Mouse (Mus musculus): Measurements from ENCODE around the gene Rcvrn. TPM values are rescaled to one million over a fixed set of nuclear protein-coding genes. Genes with fewer than 3 reads are reported as not detected.
A peak's percentile ranks its signal among the peaks of the same experiment; 100 is the strongest.

The Rcvrn gene
- total RNA-seq, 2 experiments from 2014 or later, result not detected

- DNase-seq (ENCODE audit: low spot score in 2 of 2), result no peak
Measured at GRCm38 (mm10) chr11:67668460-67669007, 26.6 kb upstream of the Rcvrn start.

GRCm38 (mm10) chr11:67670031-67670430 is 25.1 kb upstream of the Rcvrn start:
- no peak for DNase-seq (ENCODE audit: low spot score in 2 of 2)

- DNase-seq (ENCODE audit: low spot score in 2 of 2), result no peak
Measured at GRCm38 (mm10) chr11:67672140-67672539, 23.0 kb upstream of the Rcvrn start.

- peak in 1 of 2 experiments; percentile 33 for DNase-seq (ENCODE audit: low spot score in 2 of 2)
Measured at GRCm38 (mm10) chr11:67675562-67676540, 19.3 kb upstream of the Rcvrn start.

- no peak for DNase-seq (ENCODE audit: low spot score in 2 of 2)
Measured at GRCm38 (mm10) chr11:67679300-67679699, 15.8 kb upstream of the Rcvrn start.

- no peak for DNase-seq (ENCODE audit: low spot score in 2 of 2)
Measured at GRCm38 (mm10) chr11:67679930-67680329, 15.2 kb upstream of the Rcvrn start.

- DNase-seq (ENCODE audit: low spot score in 2 of 2), result no peak
Measured at GRCm38 (mm10) chr11:67681871-67682270, 13.3 kb upstream of the Rcvrn start.

GRCm38 (mm10) chr11:67686109-67686508 is 9.0 kb upstream of the Rcvrn start:
- DNase-seq (ENCODE audit: low spot score in 2 of 2), result no peak

- no peak for DNase-seq (ENCODE audit: low spot score in 2 of 2)
Measured at GRCm38 (mm10) chr11:67712976-67713375, 17.9 kb downstream of the Rcvrn start.

- no peak for DNase-seq (ENCODE audit: low spot score in 2 of 2)
Measured at GRCm38 (mm10) chr11:67715382-67715781, 20.3 kb downstream of the Rcvrn start.

- DNase-seq (ENCODE audit: low spot score in 2 of 2), result no peak
Measured at GRCm38 (mm10) chr11:67721485-67721884, 26.4 kb downstream of the Rcvrn start.

GRCm38 (mm10) chr11:67722399-67723156 is 27.5 kb downstream of the Rcvrn start:
- no peak for DNase-seq (ENCODE audit: low spot score in 2 of 2)

- DNase-seq (ENCODE audit: low spot score in 2 of 2), result no peak
Measured at GRCm38 (mm10) chr11:67723231-67724013, 28.3 kb downstream of the Rcvrn start.

GRCm38 (mm10) chr11:67727095-67727494 is 32.0 kb downstream of the Rcvrn start:
- DNase-seq (ENCODE audit: low spot score in 2 of 2), result no peak

- DNase-seq (ENCODE audit: low spot score in 2 of 2), result no peak
Measured at GRCm38 (mm10) chr11:67728726-67729125, 33.6 kb downstream of the Rcvrn start.

GRCm38 (mm10) chr11:67731056-67731455 is 35.9 kb downstream of the Rcvrn start:
- no peak for DNase-seq (ENCODE audit: low spot score in 2 of 2)

GRCm38 (mm10) chr11:67733726-67734125 is 38.6 kb downstream of the Rcvrn start:
- DNase-seq (ENCODE audit: low spot score in 2 of 2), result no peak

GRCm38 (mm10) chr11:67734597-67734996 is 39.5 kb downstream of the Rcvrn start:
- no peak for DNase-seq (ENCODE audit: low spot score in 2 of 2)

GRCm38 (mm10) chr11:67738345-67738744 is 43.2 kb downstream of the Rcvrn start:
- no peak for DNase-seq (ENCODE audit: low spot score in 2 of 2)

- no peak for DNase-seq (ENCODE audit: low spot score in 2 of 2)
Measured at GRCm38 (mm10) chr11:67738846-67739490, 43.8 kb downstream of the Rcvrn start.

Measured in adrenal gland, postnatal 4 days (tissue).